Mouse (Mus musculus) liver, embryonic 14.5 days (tissue): ENCODE measurements around the gene Shroom3.

Experiments
- CTCF ChIP-seq: IDR thresholded peaks from 2 replicates; pipeline ENCODE4 v1.5.1; 2016; ENCODE audit warnings: antibody characterized with exemption, low read depth, control low read depth
- EP300 ChIP-seq: IDR thresholded peaks from 2 replicates; pipeline ENCODE4 v1.6.1; 2016; ENCODE audit warnings: antibody characterized with exemption, low read depth

DNA sequence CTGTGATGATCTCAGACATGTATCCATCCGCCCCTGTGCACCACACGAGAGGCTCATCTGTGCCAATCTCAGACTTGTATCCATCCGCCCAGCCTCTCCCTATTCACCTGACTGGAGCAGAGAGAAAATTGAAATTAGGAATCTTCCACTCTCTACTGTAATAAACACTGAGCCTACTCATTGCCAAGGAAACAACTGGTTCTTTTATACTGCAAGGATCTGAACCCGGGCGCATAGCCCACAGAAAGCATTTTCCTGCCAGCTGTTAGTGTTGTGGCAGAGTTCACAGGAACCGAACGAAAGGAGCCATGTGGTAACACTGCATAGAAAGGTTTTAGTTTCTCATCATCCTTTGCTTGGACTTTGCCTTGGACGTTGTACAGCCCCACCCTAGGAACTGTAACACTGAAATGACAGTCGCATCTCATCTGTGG is 155.1 kb downstream of the Shroom3 start:
- TF ChIP-seq CTCF, result no peak
- no peak for TF ChIP-seq EP300
